Mouse (Mus musculus) kidney, adult 2 months (tissue): Measurements from ENCODE around the gene Gm20390.

Source experiments
- CTCF ChIP-seq: fragments of 200-500 bp; conservative IDR thresholded peaks from 2 replicates; pipeline ENCODE4 v1.5.1; 2011; ENCODE audit warnings: low read depth, mild to moderate bottlenecking, control low read depth, low read length, moderate library complexity, mixed read lengths; ENCODE audit not compliant: insufficient read depth, insufficient read length
- POLR2A ChIP-seq: fragments of 200-500 bp; IDR thresholded peaks from one replicate; pipeline ENCODE4 v1.6.1; 2011; ENCODE audit warnings: low read depth, low read length, control low read depth

GRCm38 (mm10) chr11:93968005-93968847, at the start of gene Gm20390, which contains the start of gene Nme1:
- TF ChIP-seq CTCF (peak; percentile 91), POLR2A (no peak)
